Mouse (Mus musculus): ENCODE data around the gene Snx8.

- TF ChIP-seq CTCF (IDR thresholded peaks at IDR 0.05; ENCODE audit: control insufficient read depth, insufficient read depth, low read length) (peak; percentile 91), POLR2A (IDR thresholded peaks at IDR 0.05; ENCODE audit: borderline replicate concordance, control insufficient read depth, low read depth, low read length) (peak; percentile 49; the same call in 1 of the 2 replicates)
Measured at GRCm38 (mm10) chr5:140331615-140332512, 57.2 kb downstream of the Snx8 start, which contains the start of gene Mrm2.
